Mouse (Mus musculus) testis, postnatal 10 days (tissue): ENCODE measurements at regions not wholly inside any gene's neighbourhood (a gene's known extent, or its start where the extent isn't known, plus 50 kb on each side); places are given as distances from the start of the nearest gene placed in this dataset.

ENCODE experiments used
- DNase-seq: peaks from one replicate; pipeline ENCODE4 v3.0.0; 2021; ENCODE audit warnings: low spot score

- no peak for DNase-seq
Observed at GRCm38 (mm10) chr14:98728863-98729262, 265.3 kb downstream of the Rpl36a-ps1 start.

GRCm38 (mm10) chr14:98722481-98722880, 271.6 kb downstream of the Rpl36a-ps1 start:
- no peak for DNase-seq

GRCm38 (mm10) chr14:98721033-98721432, 273.1 kb downstream of the Rpl36a-ps1 start:
- no peak for DNase-seq

GRCm38 (mm10) chr14:98708045-98708444, 286.1 kb downstream of the Rpl36a-ps1 start:
- no peak for DNase-seq

GRCm38 (mm10) chr14:98707574-98707973, 286.5 kb downstream of the Rpl36a-ps1 start:
- DNase-seq: no peak

- no peak for DNase-seq
Observed at GRCm38 (mm10) chr14:98703289-98703688, 290.8 kb downstream of the Rpl36a-ps1 start.

- no peak for DNase-seq
Observed at GRCm38 (mm10) chr14:98656533-98656932, 337.6 kb downstream of the Rpl36a-ps1 start.

- DNase-seq: no peak
Observed at GRCm38 (mm10) chr14:98654191-98654809, 339.8 kb downstream of the Rpl36a-ps1 start.

GRCm38 (mm10) chr14:98651221-98651620, 342.9 kb downstream of the Rpl36a-ps1 start:
- no peak for DNase-seq

- no peak for DNase-seq
Observed at GRCm38 (mm10) chr14:98650520-98650919, 343.6 kb downstream of the Rpl36a-ps1 start.

GRCm38 (mm10) chr14:98647614-98648013, 346.5 kb downstream of the Rpl36a-ps1 start:
- no peak for DNase-seq

GRCm38 (mm10) chr14:98643756-98644155, 350.4 kb downstream of the Rpl36a-ps1 start:
- DNase-seq: no peak

GRCm38 (mm10) chr14:98642661-98643331, 351.3 kb downstream of the Rpl36a-ps1 start:
- no peak for DNase-seq

- DNase-seq: no peak
Observed at GRCm38 (mm10) chr14:98629026-98629425, 365.1 kb downstream of the Rpl36a-ps1 start.

GRCm38 (mm10) chr14:98626476-98626875, 367.6 kb downstream of the Rpl36a-ps1 start:
- DNase-seq: no peak

GRCm38 (mm10) chr14:98625867-98626266, 368.3 kb downstream of the Rpl36a-ps1 start:
- no peak for DNase-seq

GRCm38 (mm10) chr14:98605772-98606171, 388.3 kb downstream of the Rpl36a-ps1 start:
- DNase-seq: no peak

GRCm38 (mm10) chr14:98596252-98596651, 397.9 kb downstream of the Rpl36a-ps1 start:
- no peak for DNase-seq

- DNase-seq: peak; percentile 51
Observed at GRCm38 (mm10) chr14:98589846-98590245, 404.3 kb downstream of the Rpl36a-ps1 start.

- no peak for DNase-seq
Observed at GRCm38 (mm10) chr14:98571644-98572043, 402.1 kb upstream of the Dach1 start.

- no peak for DNase-seq
Observed at GRCm38 (mm10) chr14:98562002-98562401, 392.4 kb upstream of the Dach1 start.

- DNase-seq: no peak
Observed at GRCm38 (mm10) chr14:98539792-98540191, 370.2 kb upstream of the Dach1 start.

GRCm38 (mm10) chr14:98538267-98538666, 368.7 kb upstream of the Dach1 start:
- DNase-seq: no peak

- no peak for DNase-seq
Observed at GRCm38 (mm10) chr14:98533600-98533999, 364.0 kb upstream of the Dach1 start.
